Mouse (Mus musculus) inflammation-experienced regulatory T-cells, adult 6 months (primary cell): ENCODE measurements at regions not wholly inside any gene's neighbourhood (a gene's known extent, or its start where the extent isn't known, plus 50 kb on each side); places are given as distances from the start of the nearest gene placed in this dataset.

Experiments used
- ATAC-seq: one replicate; pipeline ENCODE4 v1.8.0; 2017

DNA sequence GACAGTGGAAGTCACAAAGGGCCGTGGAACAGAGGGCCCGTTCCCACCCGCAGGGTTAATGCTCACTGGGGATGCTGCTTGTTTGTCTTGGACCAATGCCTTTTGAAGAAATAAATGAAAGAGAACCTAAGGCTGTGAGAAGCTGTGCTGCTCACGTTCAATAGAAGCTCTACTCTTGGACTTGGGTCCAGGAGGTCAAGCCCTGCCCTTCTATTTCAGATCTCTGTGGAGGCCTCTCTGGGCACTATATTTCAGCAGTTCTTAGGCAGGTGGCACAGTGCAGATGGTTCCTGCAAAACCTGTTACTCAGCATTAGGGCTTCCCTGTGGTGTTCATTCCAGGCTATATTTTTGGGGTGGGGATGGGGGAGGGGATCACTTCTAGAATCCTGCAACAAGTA is 1192.0 kb upstream of the A1bg start:
- no peak for ATAC-seq

DNA sequence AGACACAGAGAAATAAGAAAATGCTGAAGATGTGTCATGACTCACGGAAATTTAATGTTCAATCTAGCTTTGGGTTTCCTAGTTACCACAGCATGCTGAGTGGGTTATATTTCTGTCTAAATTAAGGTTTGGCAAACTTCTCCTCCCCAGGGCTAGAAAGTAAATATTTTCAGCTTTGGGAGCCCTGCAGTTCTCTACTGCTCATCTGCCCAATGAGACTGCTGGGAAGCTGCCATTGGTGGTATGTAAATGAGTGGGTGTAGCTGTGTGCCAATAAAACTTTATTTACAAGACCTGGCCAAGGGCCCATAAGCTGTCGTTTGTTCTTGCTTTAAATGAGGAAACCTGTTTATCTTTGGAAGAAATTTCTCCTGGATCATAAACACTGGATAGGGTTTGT is 1189.3 kb upstream of the A1bg start:
- ATAC-seq = no peak

DNA sequence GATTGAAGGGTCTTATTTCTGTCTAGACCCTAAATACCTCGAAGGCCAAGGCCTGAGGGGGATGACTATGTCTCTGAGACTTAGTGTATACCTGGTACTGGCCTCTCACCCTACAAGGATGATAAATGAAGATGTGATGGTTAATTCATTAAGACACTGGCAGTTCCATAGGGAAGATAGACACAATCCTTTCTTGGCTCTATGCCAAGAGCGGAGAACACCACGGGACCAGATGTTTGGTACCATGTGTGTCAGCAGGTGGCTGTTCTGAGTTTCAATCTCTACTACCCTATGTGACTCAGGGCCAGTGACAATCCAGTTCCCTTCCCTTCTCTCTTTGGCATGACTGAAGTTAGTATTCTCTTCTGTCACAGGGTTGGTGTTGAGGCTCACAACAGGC is 1185.2 kb upstream of the A1bg start:
- no peak for ATAC-seq

DNA sequence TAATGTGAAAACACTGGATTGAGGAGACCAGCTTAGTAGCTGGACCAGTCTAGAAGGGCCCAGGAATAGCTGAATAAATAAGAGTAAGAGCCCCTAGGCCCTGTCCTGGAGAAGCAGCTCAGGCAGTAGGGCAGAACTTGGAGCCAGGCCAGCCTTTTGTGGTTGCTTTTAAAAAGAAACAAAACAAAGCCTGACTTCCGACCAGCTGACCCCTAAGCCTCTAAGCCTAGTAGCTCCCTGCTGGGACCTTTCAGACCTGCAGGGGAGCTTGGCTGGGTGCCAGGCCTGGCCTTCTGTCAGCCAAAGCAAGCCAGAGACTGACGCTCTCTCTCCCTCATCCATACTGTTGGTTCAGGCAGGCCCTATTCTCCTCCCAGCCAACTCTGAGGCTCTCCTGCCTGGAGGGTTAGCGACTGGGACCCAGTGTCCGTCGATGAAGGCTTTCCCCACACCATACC is 1183.7 kb upstream of the A1bg start:
- no peak for ATAC-seq

DNA sequence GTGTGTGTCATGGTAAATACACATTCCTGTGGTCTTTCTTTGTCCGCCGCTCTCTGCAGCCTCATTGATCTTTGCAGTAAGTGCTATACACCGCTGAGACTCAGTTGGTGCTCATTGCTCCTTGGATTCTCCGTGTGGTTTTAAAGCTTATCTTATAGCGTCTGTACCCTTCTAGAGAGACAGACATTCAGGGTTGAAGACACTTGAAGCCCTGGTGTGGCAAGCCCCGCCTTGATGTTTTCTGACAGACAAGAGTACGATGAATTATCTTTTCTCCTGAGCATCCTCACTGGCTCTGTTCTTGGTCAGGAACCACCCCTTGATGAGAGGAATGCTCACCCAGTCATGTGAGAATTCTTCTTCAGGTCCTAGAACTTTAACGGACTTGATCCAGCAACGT is 1182.7 kb upstream of the A1bg start:
- no peak for ATAC-seq

DNA sequence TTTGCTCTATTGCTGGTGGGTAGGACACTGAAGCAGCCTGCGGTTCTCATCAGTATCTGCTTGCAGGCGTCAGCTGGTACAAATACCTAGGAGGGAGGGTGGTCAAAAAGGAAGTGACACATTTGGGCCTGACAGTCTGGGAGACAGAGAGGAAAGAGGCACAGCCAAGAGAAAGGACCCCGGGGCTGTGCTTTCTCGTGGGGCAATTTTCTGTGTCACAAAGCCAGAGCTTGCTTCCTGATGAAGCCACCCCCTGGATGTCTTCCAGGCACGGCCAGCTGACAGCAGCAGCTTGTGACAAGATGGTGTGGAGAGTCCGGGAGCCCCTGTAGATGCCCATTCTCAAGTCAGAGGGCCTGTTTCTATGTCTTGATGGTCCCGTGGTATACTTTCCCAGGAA is 1181.8 kb upstream of the A1bg start:
- ATAC-seq = no peak

DNA sequence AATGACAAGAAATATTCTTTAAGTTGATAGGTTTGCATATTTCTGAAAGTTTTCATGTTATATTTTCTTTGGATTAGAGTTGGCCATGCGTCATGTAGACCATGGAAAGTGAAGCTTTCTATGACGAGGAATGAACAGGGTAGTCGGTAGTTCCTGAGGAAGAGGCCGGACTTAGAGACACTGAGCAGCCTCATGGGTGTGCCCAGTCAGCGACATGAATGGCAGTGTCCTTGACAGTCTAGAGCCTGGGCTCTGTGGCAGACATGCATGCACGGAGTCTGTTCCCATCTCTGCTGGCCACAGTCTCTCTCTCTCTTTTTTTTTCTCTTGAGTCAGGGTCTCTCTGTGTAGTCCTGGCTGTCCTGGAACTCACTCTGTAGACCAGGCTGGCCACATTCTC is 1176.9 kb upstream of the A1bg start:
- no peak for ATAC-seq

DNA sequence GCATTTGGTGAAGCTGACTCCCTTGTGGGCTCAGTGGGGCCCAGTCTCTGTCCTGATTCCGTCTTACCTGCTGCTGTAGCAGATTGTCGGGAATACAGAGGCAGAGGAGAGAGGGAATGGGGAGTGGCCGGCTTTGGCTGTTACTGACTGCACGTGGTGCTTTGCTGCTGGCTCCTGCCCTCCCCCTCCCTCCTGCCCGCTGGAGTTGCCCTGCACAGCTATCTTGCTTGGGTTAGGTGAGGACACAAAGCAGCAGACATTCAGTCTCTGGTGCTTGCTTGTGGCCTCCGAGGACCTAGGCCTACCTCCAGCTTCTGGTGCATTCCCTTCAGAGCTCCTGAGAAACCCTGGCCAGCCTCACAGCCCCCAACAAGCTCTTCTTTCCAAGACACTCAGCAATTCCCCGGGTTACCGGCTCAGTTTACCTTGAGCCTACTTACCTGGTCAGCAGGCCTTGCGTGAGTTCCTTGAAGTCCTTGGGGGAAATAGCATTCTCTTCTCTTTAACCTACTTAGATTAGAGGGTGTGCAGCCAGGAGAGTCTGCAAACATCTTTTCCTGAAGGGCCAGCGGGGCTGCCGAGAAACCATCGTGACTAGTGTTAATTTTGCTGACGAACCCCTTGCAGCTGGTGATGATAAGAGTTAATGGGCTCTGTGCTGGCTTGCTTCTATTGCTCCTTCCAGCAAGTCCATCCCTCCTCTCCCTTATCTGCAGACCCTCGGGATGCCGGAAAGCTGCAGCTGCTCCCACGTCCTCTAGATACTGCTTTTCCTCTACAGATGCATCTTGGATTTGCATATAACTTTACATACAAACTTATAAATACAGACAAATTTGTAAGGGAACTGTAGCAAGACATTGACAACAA is 1176.2 kb upstream of the A1bg start:
- ATAC-seq = no peak

DNA sequence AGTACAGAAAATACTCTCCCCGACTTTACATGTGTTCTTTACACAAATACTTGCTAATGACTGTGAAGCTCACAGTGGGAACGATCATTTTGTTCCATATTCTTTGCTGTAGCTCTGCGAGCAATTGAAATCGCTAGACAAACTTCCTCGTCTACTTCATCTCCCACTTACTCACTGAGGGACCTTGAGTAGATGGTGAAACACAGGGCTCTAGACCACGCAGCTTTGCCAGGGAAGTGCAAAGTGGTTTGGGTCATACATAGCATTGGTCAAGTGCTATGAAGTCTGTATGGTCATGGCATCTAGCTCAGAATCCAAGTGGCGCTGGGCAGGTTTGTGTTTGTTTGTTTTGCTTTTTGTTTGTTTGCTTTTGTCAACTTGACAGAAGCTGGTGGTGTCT is 1174.0 kb upstream of the A1bg start:
- no peak for ATAC-seq

DNA sequence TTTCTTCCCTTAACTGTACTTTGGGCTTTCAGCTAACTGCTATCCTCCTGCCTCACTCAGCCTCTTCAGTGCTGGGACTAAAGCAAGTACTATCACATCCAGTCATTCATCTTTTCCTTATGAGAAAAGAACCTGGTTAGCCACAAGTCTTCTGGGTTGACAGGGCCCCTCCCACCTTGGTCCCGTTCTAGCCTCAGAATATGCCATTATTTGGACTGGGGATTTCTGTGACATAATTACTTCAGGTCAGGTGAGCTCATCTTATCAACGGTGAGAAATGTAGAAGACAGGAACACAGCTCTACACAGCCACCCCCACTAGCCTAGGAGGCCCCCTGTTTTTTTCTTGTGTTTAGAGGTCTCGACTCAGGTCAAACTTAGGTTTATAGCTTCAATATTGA is 1172.4 kb upstream of the A1bg start:
- no peak for ATAC-seq

DNA sequence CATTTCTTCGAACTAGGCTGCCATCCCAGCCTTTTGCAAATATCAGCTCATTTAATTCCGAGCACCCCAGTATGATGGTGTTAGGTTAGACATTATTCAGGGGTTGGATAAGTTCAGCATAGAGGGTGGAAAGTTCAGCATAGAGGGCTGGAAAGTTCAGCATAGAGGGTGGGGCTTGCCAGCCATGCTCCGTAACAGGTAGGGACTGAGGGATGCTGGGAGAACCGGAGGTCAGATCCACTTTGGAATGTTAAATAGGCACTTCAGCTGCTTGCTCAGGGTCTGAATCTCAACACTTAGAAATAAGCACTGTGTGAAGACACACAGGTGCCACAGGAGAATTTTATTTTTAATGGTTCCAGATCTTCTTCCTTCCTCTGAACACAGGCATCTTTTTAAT is 1170.9 kb upstream of the A1bg start:
- ATAC-seq = no peak

DNA sequence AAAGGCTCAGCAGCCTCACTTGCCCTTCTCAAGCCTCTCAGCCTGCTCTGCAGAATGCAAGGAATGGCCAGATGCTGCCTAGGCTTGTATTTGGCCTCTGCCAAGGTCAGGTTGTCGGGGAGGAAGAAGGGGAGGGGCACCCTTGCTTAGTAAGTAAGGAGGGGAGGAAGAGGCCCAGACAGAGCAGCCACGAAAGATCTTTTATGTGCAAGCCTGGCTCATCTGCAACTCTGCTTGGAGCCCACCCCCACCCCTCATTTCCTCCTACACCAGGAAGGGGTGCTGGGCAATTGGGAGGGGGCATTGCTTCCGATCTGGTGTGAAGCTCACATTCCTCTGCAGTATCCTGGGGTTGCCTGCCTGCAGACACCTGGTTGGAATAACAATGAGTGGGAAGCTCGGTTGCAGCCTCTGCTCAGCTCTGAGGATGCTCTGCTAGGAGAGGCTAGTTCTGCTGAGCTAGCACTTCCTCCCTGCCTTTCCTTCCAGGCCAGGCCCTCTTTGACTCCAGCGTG is 1169.9 kb upstream of the A1bg start:
- ATAC-seq = peak; percentile 85

DNA sequence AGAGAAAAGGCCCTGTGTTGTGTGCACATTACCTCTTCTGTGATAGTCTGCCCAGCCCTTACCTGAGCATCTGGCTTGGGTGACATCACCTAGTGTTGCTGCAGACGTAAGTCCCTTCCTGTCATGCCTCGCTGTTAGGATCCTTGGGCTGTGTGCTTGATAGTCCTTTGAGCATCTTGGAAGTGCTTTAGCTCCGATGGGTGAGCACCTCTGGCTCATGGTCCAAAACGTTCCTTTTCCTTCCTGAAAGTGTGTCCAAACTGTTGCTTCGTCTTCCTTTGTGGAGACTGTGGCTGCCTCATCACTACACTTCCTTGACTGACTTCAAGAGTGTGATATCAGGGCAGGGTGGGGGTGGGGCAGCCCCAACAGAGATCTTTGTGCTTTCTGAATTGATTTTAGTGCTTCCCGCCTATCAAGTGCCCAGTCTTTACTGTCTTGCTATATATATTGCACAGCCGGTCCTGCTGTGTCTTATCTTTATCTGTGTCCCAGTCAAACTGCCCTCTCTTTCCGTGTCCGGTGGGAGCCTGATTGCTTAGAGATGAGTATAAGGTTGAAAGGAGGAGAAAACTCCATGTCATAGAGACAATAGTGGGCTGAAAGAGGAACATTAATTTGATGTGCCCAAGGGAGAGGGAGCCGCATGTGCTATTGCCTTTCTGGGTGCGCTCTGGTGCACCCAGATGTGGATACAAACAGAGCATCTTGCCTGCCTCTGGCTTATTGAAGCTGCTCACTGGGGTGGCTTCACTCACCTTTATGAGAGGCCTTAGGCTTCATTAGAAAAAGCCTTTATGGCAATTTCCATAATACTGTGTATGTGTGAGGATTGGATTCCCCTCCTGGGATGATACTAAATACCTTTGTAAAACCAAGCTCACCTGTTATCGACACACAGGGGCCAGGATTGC is 1169.2 kb upstream of the A1bg start:
- peak; percentile 35 for ATAC-seq

DNA sequence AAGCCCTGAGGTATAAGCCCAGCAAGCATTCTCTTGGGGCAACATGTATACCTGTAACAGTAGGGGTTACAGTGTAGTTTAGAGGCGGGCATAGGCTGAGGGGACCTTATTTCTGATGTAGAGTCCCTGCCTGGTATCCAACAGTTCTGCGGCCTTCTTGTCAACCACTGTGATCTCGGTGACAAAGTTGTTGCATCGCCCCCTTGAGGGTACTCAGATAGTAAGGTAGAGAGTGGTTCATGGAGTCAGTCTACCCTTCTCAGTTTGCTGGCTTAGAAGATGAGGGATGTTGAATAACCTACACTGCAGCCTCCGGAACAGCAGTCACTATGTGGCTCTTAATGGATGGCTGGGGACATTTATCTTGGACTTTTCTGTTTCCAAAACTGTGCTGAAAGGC is 1168.3 kb upstream of the A1bg start:
- ATAC-seq = no peak

DNA sequence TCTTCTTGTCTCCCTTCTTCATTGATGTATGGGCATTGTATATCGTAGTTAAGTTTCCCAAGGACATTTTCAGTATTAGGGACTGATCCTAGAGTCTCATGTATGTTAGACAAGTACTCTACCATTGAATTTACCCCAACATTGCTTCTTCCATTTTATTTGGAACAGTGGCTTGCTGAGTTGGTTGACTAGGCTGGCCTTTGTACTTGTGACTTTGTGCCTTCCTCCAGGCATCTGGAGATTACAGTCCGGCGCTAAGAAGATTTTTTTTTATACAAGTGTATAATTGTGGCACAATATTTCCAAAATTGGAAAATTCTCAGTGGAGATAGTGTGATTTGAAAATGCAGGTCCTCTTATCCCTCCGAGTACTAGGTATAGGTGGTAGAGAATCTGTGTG is 1165.5 kb upstream of the A1bg start:
- no peak for ATAC-seq

DNA sequence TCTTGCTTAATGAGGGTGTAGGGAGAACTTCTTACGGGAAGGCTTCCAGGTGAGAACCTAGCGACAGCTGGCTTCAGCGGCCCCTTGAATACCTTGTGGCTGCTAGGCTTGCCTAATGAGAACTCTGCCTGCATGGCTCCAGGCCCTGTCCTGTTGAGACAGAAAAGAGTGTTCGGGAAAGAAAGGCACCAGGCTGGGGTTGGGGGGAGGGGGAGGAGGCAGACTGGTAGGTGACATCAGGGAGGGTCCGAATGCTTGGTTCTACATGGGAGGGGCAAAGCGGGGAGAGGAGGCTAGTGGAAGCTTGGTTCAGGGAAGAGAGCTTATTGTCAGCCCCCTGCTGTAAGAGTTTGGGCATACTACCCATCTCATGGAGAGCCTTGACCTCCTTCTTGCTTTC is 1164.9 kb upstream of the A1bg start:
- no peak for ATAC-seq

DNA sequence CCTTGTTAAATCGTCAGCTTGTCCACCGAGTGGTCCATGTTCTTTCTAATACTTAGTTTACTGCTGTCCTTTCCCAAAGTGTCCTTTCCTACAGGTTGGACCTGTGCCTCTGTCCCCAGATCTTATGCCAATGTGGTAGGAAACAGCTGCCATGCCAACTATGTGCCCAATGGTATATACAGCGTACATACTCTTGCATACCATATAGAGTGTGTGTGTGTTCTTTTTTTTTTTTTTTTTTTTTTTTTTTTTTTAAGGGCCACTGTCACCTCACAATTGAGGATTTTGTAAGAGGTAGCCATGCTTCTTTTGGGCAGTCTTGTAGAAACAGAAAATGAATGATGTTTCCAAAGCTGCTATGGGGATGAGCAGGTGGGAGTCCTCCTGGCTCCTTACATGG is 1163.2 kb upstream of the A1bg start:
- ATAC-seq = no peak

DNA sequence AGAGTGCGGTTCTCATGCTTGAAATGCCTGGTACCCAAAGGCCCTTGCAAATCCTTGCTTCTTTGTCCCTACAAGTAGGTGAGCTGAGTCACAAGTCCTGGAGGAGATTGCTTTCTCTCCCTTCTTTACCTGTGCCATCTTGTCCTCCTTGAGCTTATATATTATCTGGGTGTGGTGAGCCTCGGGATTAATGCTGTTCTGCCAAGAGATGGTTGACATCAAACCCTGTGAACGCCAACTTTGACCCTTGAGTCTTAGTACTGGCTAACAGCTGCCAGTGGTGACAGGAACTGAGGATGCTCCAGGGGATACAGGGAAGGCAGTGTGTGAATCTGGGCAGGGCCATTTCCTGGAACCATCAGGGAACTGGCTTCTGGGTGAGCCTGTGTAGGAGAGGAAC is 1160.5 kb upstream of the A1bg start:
- ATAC-seq = no peak

DNA sequence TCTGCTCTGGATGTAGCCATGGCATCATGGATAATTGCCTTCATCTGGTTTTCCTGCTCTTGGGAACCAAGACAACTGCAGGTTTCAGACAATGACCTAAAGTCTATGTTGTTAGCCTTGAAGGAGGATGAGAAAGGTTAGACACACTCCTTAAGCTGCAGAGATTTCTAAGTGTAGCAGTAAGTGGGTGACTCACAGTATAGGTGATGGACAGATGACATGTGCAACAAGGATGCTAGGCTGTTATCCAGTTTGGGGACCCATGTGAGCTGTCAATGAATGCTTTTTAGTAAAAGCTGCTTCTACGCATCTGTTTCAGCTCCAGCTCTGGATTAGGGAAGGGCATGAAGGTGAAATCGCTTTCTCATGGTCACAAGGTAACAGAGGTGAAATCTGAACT is 1159.7 kb upstream of the A1bg start:
- ATAC-seq = no peak

DNA sequence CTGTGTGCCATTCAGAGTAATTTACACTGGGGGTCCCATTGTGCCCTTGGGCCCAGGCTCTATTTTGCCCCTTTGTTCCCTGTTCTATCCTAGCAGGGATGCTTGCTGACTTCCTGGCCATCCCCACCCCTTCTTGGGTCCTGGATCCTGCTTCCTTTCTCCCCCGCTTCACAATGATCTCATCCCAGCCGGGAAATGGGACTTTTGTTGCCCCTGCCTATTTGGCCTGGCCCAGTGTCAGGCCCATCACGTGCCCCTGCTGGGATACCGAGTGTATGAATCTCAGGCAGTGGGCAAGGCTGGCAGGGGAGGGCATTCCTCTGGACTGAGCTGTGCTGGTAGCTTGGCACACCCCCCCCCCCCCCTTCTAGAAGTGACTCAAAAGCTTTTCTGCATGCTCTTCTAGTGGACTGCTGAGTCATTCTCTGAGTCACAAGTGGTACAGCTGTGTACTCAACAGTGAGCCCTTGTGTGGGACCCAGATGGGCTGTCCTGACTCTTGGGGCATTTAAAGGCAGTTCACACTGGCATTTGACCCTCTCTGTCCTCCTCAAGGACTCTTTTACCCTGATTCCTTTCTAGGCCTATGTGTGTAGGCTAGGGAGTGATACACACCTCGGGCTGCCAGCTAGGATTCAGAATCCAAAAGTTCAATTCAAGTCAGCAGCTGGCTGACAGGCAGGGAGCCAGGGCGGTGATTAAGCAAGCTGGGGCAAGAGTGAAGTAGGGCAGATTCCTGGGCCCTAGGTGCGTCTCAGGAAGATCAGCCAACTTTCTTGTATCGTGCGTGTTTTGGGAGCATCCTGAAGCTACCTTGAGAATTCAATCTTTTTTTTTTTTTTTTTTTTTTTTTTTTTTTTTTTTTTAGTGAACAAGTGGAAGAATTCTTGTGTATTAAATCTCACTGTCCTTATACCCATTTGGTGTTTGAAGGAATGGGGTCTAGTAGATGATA is 1156.6 kb upstream of the A1bg start:
- ATAC-seq = peak; percentile 63

DNA sequence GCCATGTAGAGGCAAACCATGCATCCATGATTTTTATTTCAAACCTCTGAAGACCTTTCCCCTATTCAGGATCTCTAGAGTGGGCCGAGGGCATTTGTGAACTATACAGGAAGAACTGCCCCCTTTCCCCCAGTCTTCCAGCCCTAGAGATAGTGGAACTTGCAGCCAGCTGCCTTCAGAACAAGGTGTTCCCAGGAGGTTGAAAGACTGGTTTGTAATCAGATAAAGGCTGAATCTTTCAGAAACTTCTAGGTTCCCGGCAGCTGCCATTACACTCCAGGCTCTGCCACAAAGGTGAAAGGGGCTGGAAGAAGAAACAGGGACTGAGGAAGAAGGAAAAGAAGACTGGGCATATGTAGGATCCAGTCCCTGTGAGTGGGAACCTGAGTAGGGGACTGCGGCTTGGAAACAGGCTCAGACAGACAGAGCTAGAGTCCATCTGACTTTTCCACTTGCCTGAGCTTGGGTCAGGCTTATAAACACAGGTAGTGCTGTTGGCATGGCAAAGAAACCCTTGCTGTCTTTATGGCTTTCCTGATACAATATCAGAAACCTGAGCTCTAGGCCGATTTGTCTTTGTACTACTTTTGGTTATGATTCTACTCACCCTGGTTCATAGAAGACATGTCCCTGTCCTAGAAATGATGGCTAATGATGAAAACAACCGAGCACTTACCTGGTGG is 1153.9 kb upstream of the A1bg start:
- no peak for ATAC-seq

DNA sequence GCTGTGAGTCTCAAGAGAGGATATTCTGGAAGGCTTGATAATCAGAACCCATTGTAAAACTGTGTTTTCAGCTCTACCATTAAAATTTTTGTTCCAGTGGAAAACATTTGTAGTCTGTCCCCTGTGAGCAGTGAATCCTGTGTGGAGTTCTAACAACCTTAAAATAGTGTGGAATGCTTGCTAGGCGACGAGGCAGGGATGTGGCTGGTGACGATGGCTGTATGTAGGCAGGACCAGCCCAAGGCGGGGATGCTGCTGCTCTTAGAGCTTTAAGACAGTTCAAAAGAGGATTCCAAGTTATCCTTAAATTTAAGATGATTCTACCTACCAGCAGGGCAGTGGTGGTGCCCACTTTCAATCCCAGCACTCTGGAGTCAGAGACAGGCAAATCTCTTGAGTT is 1151.9 kb upstream of the A1bg start:
- ATAC-seq = no peak
